Mouse (Mus musculus) heart, adult 11 months (tissue): ENCODE results near the gene Nfatc4.

ENCODE experiments used
- DNase-seq: peaks from one replicate; pipeline ENCODE4 v3.0.0; 2022

The Nfatc4 gene

GRCm38 (mm10) chr14:55822991-55823762 is at the start of gene Nfatc4:
Nfatc4 (plus strand) TSS chr14:55823144.
- DNase-seq = peak; percentile 99

GRCm38 (mm10) chr14:55776711-55777110 is 46.2 kb upstream of the Nfatc4 start:
- DNase-seq = peak; percentile 92

GRCm38 (mm10) chr14:55777176-55777575 is 45.8 kb upstream of the Nfatc4 start:
- peak; percentile 80 for DNase-seq

- DNase-seq = peak; percentile 87
Measured at GRCm38 (mm10) chr14:55777806-55778205, 45.1 kb upstream of the Nfatc4 start.

- peak; percentile 86 for DNase-seq
Measured at GRCm38 (mm10) chr14:55778686-55779085, 44.3 kb upstream of the Nfatc4 start.

- DNase-seq = peak; percentile 90
Measured at GRCm38 (mm10) chr14:55779656-55780055, 43.3 kb upstream of the Nfatc4 start.

GRCm38 (mm10) chr14:55780736-55781135 is 42.2 kb upstream of the Nfatc4 start:
- DNase-seq = peak; percentile 92

- DNase-seq = peak; percentile 97
Measured at GRCm38 (mm10) chr14:55781310-55781709, 41.6 kb upstream of the Nfatc4 start.

GRCm38 (mm10) chr14:55782361-55782960 is 40.5 kb upstream of the Nfatc4 start:
- peak; percentile 93 for DNase-seq

GRCm38 (mm10) chr14:55783171-55783957 is 39.6 kb upstream of the Nfatc4 start:
- peak; percentile 97 for DNase-seq

GRCm38 (mm10) chr14:55783958-55784235 is 39.0 kb upstream of the Nfatc4 start, which contains the start of gene Adcy4:
Adcy4 (minus strand) TSS chr14:55784095.
- peak; percentile 97 for DNase-seq

- peak; percentile 87 for DNase-seq
Measured at GRCm38 (mm10) chr14:55785195-55785594, 37.7 kb upstream of the Nfatc4 start.

- DNase-seq = peak; percentile 83
Measured at GRCm38 (mm10) chr14:55787731-55788130, 35.2 kb upstream of the Nfatc4 start.

GRCm38 (mm10) chr14:55788256-55789050 is 34.5 kb upstream of the Nfatc4 start, which contains the start of gene Ripk3:
Ripk3 (minus strand) TSS chr14:55788865.
- peak; percentile 97 for DNase-seq

- no peak for DNase-seq
Measured at GRCm38 (mm10) chr14:55793461-55793860, 29.5 kb upstream of the Nfatc4 start.

- peak; percentile 91 for DNase-seq
Measured at GRCm38 (mm10) chr14:55793946-55794345, 29.0 kb upstream of the Nfatc4 start.

- peak; percentile 97 for DNase-seq
Measured at GRCm38 (mm10) chr14:55795380-55796163, 27.4 kb upstream of the Nfatc4 start.

GRCm38 (mm10) chr14:55814885-55815284 is 8.1 kb upstream of the Nfatc4 start:
- DNase-seq = peak; percentile 97

GRCm38 (mm10) chr14:55815310-55815751 is 7.6 kb upstream of the Nfatc4 start:
- DNase-seq = peak; percentile 97

- DNase-seq = peak; percentile 84
Measured at GRCm38 (mm10) chr14:55819845-55820405, 3.0 kb upstream of the Nfatc4 start.

- DNase-seq = peak; percentile 84
Measured at GRCm38 (mm10) chr14:55820576-55820975, 2.4 kb upstream of the Nfatc4 start.
